Mouse (Mus musculus): ENCODE data around the gene Gm11992. TPM values are rescaled to one million over a fixed set of nuclear protein-coding genes. Genes with fewer than 3 reads are reported as not detected.

The Gm11992 gene
- polyA plus RNA-seq, 1 experiment, result 0.43 TPM

GRCm38 (mm10) chr11:9060484-9060883, 12.1 kb downstream of the Gm11992 start:
- no peaks in the 10 kb centered on the region for H3K27me3 ChIP-seq (ENCODE audit: control insufficient read depth, insufficient read depth, low read length)
- no peak overlapping the region for H3K4me3 ChIP-seq (ENCODE audit: control insufficient read depth, insufficient read depth, low read length)
- H3K36me3 ChIP-seq (ENCODE audit: control insufficient read depth, insufficient read depth, low read length), result no peaks in the 10 kb centered on the region
- TF ChIP-seq POLR2A (IDR thresholded peaks at IDR 0.05; ENCODE audit: control insufficient read depth, extremely low read depth, insufficient read depth, low read length, poor library complexity) (no peak), CTCF (IDR thresholded peaks at IDR 0.05; ENCODE audit: borderline replicate concordance, control insufficient read depth, extremely low read depth, insufficient read depth, low read length, poor library complexity) (no peak)
- no peak for DNase-seq
- H3K4me1 ChIP-seq (replicated peaks; ENCODE audit: control insufficient read depth, insufficient read depth, low read length), result 0 out of 2 replicates have a peak, but pooled peaks cover 5% of the 10 kb centered on the region
- H3K27ac ChIP-seq (ENCODE audit: control insufficient read depth, insufficient read depth, low read length), result no peak overlapping the region
- WGBS, result 22% methylated on average over 5 of the region's 5 CpGs

DNA sequence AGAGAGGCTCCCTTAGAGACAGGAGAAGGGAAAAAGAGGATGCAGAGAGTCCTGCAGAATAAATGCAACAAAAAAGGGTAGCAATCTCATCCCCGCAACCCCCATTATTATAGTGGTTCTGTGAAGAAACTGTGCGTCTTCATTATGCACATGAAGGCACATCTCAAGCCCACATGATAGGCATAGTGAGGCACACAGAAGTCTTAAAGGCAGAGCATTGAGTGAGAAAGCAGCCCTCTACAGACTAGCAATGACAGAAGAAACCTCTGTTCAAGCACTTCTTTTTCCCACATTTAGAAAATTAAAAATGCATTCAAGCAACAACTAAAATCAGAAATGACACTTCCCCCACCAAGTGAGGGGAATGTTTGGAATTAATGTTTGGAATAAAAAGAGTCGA, 28.1 kb downstream of the Gm11992 start:
- WGBS, result 94% methylated on average over 3 of the region's 3 CpGs
- H3K4me3 ChIP-seq (ENCODE audit: control insufficient read depth, insufficient read depth, low read length), result no peak overlapping the region
- H3K27ac ChIP-seq (ENCODE audit: control insufficient read depth, insufficient read depth, low read length), result no peak overlapping the region
- no peak for DNase-seq
- no peaks in the 10 kb centered on the region for H3K36me3 ChIP-seq (ENCODE audit: control insufficient read depth, insufficient read depth, low read length)
- TF ChIP-seq CTCF (IDR thresholded peaks at IDR 0.05; ENCODE audit: borderline replicate concordance, control insufficient read depth, extremely low read depth, insufficient read depth, low read length, poor library complexity) (no peak), POLR2A (IDR thresholded peaks at IDR 0.05; ENCODE audit: control insufficient read depth, extremely low read depth, insufficient read depth, low read length, poor library complexity) (no peak)
- no peaks in the 10 kb centered on the region for H3K27me3 ChIP-seq (ENCODE audit: control insufficient read depth, insufficient read depth, low read length)
- H3K4me1 ChIP-seq (replicated peaks; ENCODE audit: control insufficient read depth, insufficient read depth, low read length), result no peaks in the 10 kb centered on the region

- Histone ChIP-seq H3K4me3 (ENCODE audit: control insufficient read depth, insufficient read depth, low read length) (no peak overlapping the region), H3K27ac (ENCODE audit: control insufficient read depth, insufficient read depth, low read length) (no peak overlapping the region), H3K27me3 (ENCODE audit: control insufficient read depth, insufficient read depth, low read length) (0 out of 2 replicates have a peak, but pooled peaks cover 2% of the 10 kb centered on the region), H3K4me1 (replicated peaks; ENCODE audit: control insufficient read depth, insufficient read depth, low read length) (no peaks in the 10 kb centered on the region), H3K36me3 (ENCODE audit: control insufficient read depth, insufficient read depth, low read length) (no peaks in the 10 kb centered on the region)
- TF ChIP-seq POLR2A (IDR thresholded peaks at IDR 0.05; ENCODE audit: control insufficient read depth, extremely low read depth, insufficient read depth, low read length, poor library complexity) (no peak), CTCF (IDR thresholded peaks at IDR 0.05; ENCODE audit: borderline replicate concordance, control insufficient read depth, extremely low read depth, insufficient read depth, low read length, poor library complexity) (no peak)
- DNase-seq, result no peak
- 6% methylated on average over 2 of the region's 2 CpGs for WGBS
These were observed 64.8 kb downstream of the Gm11992 start for GRCm38 (mm10) chr11:9113189-9113588.

- H3K4me3 ChIP-seq (ENCODE audit: control insufficient read depth, insufficient read depth, low read length), result no peak overlapping the region
These were observed 67.2 kb downstream of the Gm11992 start for GRCm38 (mm10) chr11:9115367-9116120.

DNA sequence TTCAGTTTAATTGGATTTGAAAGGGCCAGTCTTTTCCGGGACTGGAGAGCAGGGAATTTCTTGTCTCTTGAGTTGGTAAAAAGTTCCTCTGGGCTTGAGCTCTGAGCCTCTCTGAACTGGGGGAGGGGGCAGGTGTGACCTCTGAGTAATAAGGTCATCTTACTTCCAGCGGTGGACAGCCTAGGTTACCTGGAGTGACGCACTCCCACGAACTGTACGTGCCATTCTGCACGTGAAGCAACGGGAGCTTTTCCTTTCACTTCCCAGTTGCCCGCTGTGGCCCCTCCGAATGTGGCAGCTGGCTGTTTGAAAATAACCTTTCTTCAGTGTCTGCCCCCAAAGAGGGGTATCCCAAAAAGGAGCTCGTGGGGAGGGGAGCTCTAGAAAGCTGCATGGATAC, 67.7 kb downstream of the Gm11992 start:
- H3K36me3 ChIP-seq (ENCODE audit: control insufficient read depth, insufficient read depth, low read length), result no peaks in the 10 kb centered on the region
- TF ChIP-seq CTCF (IDR thresholded peaks at IDR 0.05; ENCODE audit: borderline replicate concordance, control insufficient read depth, extremely low read depth, insufficient read depth, low read length, poor library complexity) (no peak), POLR2A (IDR thresholded peaks at IDR 0.05; ENCODE audit: control insufficient read depth, extremely low read depth, insufficient read depth, low read length, poor library complexity) (no peak)
- DNase-seq, result no peak
- H3K4me1 ChIP-seq (replicated peaks; ENCODE audit: control insufficient read depth, insufficient read depth, low read length), result no peaks in the 10 kb centered on the region
- no peak overlapping the region for H3K4me3 ChIP-seq (ENCODE audit: control insufficient read depth, insufficient read depth, low read length)
- 19% methylated on average over 10 of the region's 10 CpGs for WGBS
- peaks cover 7% of the 10 kb centered on the region; the same call in 1 of the 2 replicates for H3K27me3 ChIP-seq (ENCODE audit: control insufficient read depth, insufficient read depth, low read length)
- H3K27ac ChIP-seq (ENCODE audit: control insufficient read depth, insufficient read depth, low read length), result no peak overlapping the region

More at GRCm38 (mm10) chr11:9115367-9116120, 67.2 kb downstream of the Gm11992 start:
- Histone ChIP-seq H3K27me3 (ENCODE audit: control insufficient read depth, insufficient read depth, low read length) (peaks cover 7% of the 10 kb centered on the region; the same call in 1 of the 2 replicates), H3K27ac (ENCODE audit: control insufficient read depth, insufficient read depth, low read length) (no peak overlapping the region), H3K36me3 (ENCODE audit: control insufficient read depth, insufficient read depth, low read length) (no peaks in the 10 kb centered on the region), H3K4me1 (replicated peaks; ENCODE audit: control insufficient read depth, insufficient read depth, low read length) (no peaks in the 10 kb centered on the region)
- 56% methylated on average over 9 of the region's 9 CpGs for WGBS
- TF ChIP-seq CTCF (IDR thresholded peaks at IDR 0.05; ENCODE audit: borderline replicate concordance, control insufficient read depth, extremely low read depth, insufficient read depth, low read length, poor library complexity) (no peak), POLR2A (IDR thresholded peaks at IDR 0.05; ENCODE audit: control insufficient read depth, extremely low read depth, insufficient read depth, low read length, poor library complexity) (no peak)
- DNase-seq, result no peak

DNA sequence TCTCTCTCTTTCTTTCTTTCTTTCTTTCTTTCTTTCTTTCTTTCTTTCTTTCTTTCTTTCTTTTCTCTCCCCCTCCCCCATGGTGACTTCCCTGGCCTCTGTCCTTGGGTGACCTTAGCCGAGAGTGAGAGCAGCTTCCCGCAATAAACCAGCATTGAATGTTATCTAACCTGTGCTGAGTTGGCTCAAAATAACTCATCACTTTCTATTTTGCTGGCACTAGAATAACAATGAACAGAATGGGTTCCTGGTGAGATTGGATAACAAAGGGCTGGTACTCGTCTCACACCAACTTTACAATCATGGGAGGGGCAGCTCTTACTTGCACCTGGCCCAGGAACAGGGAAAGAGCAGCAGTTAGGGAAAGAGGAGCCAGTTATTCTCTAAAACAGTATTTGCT, 68.5 kb downstream of the Gm11992 start:
- TF ChIP-seq POLR2A (IDR thresholded peaks at IDR 0.05; ENCODE audit: control insufficient read depth, extremely low read depth, insufficient read depth, low read length, poor library complexity) (no peak), CTCF (IDR thresholded peaks at IDR 0.05; ENCODE audit: borderline replicate concordance, control insufficient read depth, extremely low read depth, insufficient read depth, low read length, poor library complexity) (no peak)
- Histone ChIP-seq H3K36me3 (ENCODE audit: control insufficient read depth, insufficient read depth, low read length) (no peaks in the 10 kb centered on the region), H3K4me1 (replicated peaks; ENCODE audit: control insufficient read depth, insufficient read depth, low read length) (no peaks in the 10 kb centered on the region), H3K27ac (ENCODE audit: control insufficient read depth, insufficient read depth, low read length) (no peak overlapping the region), H3K27me3 (ENCODE audit: control insufficient read depth, insufficient read depth, low read length) (peaks cover 7% of the 10 kb centered on the region; the same call in 1 of the 2 replicates), H3K4me3 (ENCODE audit: control insufficient read depth, insufficient read depth, low read length) (no peak overlapping the region)
- no peak for DNase-seq
- 37% methylated on average over 3 of the region's 3 CpGs for WGBS
